In genomic region chr1:160840618-160841017, GRCm38 (mm10) we compare ENCODE assay signal across 19 mouse cellular contexts.
"Had no signal": no experiment of that assay in that cellular context is flagged by ENCODE, and none has a peak within 500 bp of the region (broad histone marks: within the 10 kb centered on the region; RNA-seq: fewer than 3 reads in every experiment).

No protein-coding gene starts in this region.

- H3K27ac ChIP-seq: liver, embryonic 13.5 days; liver, embryonic 15.5 days; lung, embryonic 15.5 days; midbrain, embryonic 10.5 days; midbrain, embryonic 12.5 days; neural tube, embryonic 12.5 days had no signal

- H3K4me3 ChIP-seq: liver, embryonic 13.5 days; liver, embryonic 15.5 days; lung, embryonic 15.5 days; midbrain, embryonic 10.5 days; midbrain, embryonic 12.5 days; neural tube, embryonic 12.5 days had no signal

- DNase-seq: liver, embryonic 13.5 days; liver, postnatal 0 days; lung, adult 2 months; lung, postnatal 4 days; midbrain, embryonic 14.5 days; right cerebral cortex, adult 18-20 months; right cerebral cortex, postnatal 25 days; right cerebral cortex, postnatal 4 days; spleen, adult 18-20 months; thymus, adult 18-20 months; thymus, postnatal 14 days; thymus, postnatal 36 days had no signal

- H3K4me1 ChIP-seq: lung, embryonic 15.5 days; midbrain, embryonic 10.5 days; midbrain, embryonic 12.5 days; neural tube, embryonic 12.5 days had no signal

- ATAC-seq: liver, postnatal 0 days; lung, postnatal 0 days; midbrain, embryonic 16.5 days had no signal

- H3K4me2 ChIP-seq: liver, embryonic 13.5 days; liver, embryonic 15.5 days; lung, embryonic 15.5 days; midbrain, embryonic 12.5 days; neural tube, embryonic 12.5 days had no signal

- H3K27me3 ChIP-seq: liver, embryonic 13.5 days; liver, embryonic 15.5 days; lung, embryonic 15.5 days; midbrain, embryonic 12.5 days; neural tube, embryonic 12.5 days had no signal

- H3K9me3 ChIP-seq: liver, embryonic 13.5 days; liver, embryonic 15.5 days; lung, embryonic 15.5 days; midbrain, embryonic 10.5 days; midbrain, embryonic 12.5 days; neural tube, embryonic 12.5 days had no signal

- H3K36me3 ChIP-seq: liver, embryonic 13.5 days; liver, embryonic 15.5 days; lung, embryonic 15.5 days; midbrain, embryonic 10.5 days; midbrain, embryonic 12.5 days; neural tube, embryonic 12.5 days had no signal

- H3K9ac ChIP-seq: liver, embryonic 13.5 days; liver, embryonic 15.5 days; liver, postnatal 0 days; lung, embryonic 15.5 days; midbrain, embryonic 12.5 days; neural tube, embryonic 12.5 days had no signal
